Mouse (Mus musculus): Measurements from ENCODE around the gene Zfp768.

- TF ChIP-seq CTCF (IDR thresholded peaks at IDR 0.05; ENCODE audit: low read depth, low read length) (peak; percentile 56), POLR2A (IDR thresholded peaks at IDR 0.05; ENCODE audit: extremely low read depth, insufficient read depth, low read length) (no peak)
Measured at GRCm38 (mm10) chr7:127322085-127322484, 23.3 kb downstream of the Zfp768 start.
